Mouse (Mus musculus): ENCODE measurements at regions not wholly inside any gene's neighbourhood (a gene's known extent, or its start where the extent isn't known, plus 50 kb on each side); places are given as distances from the start of the nearest gene placed in this dataset.

DNA sequence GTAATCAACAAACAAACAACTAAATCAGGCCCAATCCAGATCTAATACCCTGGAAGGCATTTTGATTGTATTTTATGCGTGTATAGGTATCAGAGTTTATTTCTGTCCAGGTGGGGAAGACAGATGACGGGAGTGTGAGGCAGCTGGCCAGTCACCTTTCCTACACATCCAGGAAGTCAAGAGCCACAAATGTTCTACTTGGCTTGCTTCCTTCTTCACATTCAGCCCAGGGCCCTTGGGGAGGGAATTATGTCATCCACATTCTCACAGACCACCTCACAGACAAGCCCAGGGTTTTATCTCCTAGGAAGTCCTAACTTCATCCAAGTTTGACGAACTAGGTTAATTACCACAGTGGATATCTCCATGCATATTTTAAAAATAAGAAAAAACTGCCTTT lies 68.9 kb upstream of the Arhgap21 start:
- TF ChIP-seq POLR2A (IDR thresholded peaks at IDR 0.05; ENCODE audit: borderline replicate concordance, extremely low read depth, insufficient read depth, insufficient read length, poor library complexity, severe bottlenecking): no peak
- TF ChIP-seq CTCF (IDR thresholded peaks at IDR 0.05; ENCODE audit: borderline replicate concordance, extremely low read depth, insufficient read depth, insufficient read length): no peak

Data from brain, embryonic 14.5 days (tissue).